Mouse (Mus musculus): Measurements from ENCODE around the gene Gm525.
"Not testable (repeated sequence)": the region's sequence is repeated elsewhere in the genome, so short reads cannot be mapped to it uniquely, and the experiment has no call there.

Gm525 gene

DNA sequence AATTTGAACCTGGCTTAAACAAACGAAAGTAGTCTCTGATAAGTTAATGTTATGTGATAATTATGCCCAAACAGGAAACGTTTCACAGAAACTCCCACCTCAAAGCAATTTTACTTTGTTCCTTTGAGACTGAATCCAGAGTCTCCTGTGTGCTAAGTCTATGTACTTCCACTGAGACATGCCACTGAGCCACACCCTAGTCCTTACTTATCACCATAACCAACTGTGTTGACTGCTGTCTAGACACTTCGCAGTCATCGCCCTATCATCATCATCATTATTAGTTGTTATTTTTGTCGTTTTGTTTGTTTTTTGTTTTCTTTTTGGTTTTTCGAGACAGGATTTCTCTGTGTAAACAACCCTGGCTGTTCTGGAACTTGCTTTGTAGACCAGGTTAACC lies 9.3 kb upstream of the Gm525 start:
- DNase-seq (ENCODE audit: low spot score) = no peak

DNA sequence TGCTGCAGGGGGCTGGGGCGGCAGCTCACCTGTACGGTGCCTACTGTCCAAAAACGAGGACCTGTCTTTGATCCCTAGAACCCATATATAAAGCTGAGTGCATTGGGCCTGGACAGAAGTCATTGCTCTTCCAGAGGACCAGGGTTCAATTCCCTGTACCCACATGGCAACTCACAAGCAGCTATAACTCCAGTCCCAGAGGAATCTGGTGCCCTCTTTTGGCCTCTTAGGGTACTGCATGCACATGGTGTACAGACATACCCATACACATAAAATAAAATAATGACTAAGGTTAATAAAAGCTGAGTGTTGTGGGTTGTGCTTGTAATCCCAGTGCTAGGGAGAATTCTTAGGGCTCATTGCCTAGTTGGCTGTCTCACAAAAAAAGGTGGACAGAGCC lies 8.3 kb upstream of the Gm525 start:
- DNase-seq (ENCODE audit: low spot score) = no peak

DNA sequence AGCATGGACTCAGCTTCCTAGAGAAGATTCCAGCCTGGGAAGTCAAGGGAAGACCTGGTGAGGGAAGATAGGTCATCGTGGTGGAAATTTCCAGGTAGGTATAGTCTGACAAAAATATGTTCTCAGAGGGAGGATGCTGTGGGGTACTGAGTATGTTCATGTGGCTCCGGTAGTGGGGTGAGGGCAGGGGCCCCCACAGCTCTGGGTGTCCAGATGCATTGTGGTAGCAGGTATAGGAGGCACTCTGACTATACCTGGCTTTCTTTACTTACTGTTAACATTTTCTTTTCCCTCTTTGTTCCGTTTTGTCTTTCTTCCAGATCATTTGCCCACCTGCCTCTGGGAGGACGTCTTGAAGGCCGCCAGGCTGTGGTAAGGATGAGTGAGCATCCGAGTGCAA lies 7.5 kb upstream of the Gm525 start:
- no peak for DNase-seq (ENCODE audit: low spot score)

DNA sequence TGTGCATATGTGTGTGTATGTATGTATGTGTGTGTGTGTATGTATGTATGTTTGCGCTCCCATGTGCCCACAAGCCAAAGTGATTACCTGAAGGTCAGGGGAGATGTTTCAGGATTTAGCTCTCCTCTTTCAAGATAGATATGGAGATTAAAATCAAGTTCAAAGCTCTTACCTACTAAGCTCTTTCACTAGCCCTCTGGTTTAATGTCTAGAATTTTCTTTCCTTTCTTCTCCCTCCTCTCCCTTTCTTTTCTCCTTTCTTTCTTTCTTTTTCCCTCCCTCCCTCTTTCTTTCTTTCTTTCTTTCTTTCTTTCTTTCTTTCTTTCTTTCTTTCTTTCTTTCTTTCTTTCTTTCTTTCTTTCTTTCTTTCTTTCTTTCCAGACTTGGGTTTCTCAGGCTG lies 6.9 kb upstream of the Gm525 start, which contains the start of gene Dgke:
TSS of gene Dgke (minus strand) at position 101 of the 400 bp plus-strand sequence.
- no peak for DNase-seq (ENCODE audit: low spot score)

DNA sequence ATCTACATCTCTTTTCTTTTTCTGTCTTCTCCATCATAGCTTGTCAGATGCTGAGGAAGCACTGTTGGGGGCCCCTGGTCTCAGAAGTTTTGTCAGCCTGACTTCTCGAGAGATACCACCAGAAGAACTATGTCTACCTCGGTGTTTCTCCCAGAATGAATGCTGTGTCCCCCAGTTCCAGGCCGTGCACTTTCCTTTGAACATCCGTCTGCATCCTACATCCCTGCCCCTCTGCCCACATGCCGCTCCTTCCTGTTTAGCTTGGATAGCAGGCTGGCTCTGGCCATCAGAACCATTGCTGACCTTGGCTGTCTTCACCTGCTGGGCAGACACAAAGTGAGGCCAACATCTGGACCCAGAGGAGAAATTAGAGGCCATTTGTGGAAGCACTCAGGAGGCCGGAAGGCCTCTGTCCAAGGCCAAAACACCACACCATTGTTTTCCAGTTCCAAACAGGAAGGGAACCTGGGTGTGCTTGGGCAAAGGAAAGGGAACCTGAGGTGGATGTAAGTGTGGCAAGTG lies 6.3 kb upstream of the Gm525 start:
- DNase-seq (ENCODE audit: low spot score) = no peak

DNA sequence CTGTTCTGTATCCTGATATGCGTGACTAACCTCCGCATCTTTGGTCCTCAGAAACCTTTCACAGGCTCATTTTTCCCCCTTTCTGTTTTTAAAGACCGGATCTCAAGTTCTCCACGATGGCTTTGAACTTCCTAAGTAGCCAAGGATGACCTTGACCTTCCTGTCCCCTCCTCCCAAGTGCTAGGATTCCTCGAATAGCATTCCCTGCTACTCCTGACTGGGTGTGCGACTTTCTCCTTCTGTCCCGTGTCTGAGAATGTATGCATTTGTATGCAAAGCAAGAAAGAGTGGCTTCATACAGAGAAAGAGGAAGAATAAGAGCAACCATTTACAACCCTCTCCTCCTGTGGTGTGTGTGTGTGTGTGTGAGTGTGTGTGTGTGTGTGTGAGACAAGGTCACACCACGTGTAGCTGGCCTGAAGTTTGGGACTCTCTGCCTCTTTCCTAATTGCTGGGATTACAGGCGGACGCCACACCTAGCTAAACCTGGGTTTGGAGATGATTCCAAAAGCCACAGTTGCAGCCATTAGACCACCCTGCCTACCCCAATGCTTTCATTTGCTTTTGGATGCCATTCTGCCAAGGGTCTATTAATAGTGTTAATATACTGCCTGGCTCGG lies 5.7 kb upstream of the Gm525 start:
- no peak for DNase-seq (ENCODE audit: low spot score)

DNA sequence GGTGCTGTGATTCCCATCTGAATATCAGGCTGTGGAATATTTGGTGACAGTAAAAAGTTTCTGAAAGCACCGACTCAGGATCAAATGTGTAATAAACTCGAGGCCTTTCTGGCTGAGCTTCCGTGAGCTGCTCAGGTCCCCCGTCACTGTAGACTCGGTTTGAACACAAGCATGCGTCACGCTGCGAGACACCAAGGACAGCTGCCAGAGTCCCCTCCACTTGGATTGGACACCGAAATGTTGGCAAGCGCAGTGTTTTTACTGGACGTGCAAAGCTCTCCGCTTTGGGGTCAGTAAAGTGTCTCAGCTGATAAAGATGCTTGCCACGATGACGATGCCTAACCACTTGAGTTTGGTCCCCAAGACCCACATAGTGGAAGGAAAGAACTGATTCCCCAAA lies 5.0 kb upstream of the Gm525 start:
- DNase-seq (ENCODE audit: low spot score) = no peak

DNA sequence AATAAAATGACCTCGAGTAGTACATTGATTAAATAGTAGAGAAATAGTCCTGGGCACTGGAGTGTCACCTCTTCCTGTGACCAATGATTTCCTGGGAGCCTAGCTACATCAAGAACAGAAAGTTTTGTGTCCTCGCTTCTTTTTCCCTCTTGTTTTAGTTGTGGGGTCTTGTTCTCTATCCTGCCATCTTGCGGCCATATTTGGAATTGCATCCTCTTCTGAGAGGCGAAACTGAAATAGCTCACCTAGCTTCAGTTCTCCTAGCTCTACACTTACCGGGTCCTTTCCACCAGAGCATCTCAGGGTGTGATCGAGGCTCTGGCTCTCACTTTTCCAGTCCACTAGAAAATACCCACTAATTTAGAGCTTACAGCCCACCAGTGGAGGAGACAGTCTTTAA lies 4.3 kb upstream of the Gm525 start:
- DNase-seq (ENCODE audit: low spot score) = peak; percentile 68

DNA sequence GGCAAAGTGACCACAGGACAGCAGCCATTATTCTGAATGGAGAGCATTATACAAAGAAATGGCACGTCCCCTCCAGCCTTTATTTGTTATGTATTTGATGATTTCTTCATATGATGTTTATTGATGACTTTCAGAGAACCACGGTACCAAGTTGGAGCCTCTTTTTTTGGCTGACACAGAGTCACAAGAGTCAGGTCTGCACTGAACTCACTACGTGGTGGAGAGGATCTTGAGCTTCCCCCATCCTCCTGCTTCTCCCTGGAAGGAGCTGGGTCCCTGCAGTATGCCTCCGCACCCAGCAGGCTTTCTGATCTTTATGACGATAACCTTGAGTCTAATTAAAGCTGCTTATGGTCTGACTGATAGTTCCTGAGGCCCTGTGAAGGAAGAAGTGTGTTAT lies 2.1 kb upstream of the Gm525 start:
- no peak for DNase-seq (ENCODE audit: low spot score)

DNA sequence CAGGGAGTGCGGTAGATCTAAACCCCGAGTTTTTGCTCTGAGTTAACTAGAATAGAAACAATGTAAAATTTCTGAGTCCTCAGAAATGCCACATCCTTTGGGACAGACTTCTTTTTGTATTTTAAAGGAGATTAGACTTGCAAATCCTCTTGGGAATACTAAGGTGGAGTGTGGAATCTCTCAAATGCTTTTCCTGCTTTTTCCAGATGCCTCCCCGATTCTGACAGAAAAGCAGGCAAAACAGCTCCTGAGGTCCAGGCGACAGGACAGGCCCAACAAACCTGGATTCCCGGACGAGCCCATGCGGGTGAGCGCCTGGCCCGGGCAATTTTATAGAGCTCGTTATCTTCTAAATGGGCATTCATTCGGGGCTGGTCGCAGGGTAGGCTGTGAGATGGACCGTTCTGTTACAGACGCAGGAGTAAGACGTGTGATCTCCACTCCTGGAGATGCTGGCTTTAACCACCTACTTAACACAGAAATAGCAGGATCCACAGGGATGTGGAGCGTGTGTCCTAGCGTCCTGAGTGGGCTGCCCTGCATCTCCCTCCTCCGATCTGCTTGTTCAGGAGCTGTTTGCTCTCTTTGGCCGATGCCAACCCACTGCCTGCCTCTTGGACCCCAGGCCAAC lies 1.3 kb downstream of the Gm525 start:
- no peak for DNase-seq (ENCODE audit: low spot score)

DNA sequence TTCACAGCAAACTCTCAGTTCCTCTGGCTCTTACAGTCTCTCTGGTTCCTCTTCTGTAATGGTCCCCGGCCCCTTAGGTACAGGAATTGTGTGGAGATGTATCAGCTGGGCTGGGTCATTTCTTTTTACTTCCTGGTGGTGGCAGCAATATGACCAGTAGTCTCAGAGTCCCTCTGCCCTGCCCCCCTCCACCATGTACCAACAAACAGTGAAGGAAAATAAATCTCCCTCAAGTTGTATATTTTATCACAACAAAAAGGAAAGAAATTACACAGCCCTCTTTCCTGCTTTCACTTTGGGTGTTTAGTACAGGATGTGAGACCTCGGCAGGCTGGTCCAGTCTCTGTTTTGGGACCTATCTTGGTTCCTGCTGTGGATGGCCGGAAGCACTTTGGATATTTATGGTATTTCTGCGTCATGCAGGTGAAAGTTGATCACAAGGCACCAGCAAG lies 2.8 kb downstream of the Gm525 start:
- no peak for DNase-seq (ENCODE audit: low spot score)

DNA sequence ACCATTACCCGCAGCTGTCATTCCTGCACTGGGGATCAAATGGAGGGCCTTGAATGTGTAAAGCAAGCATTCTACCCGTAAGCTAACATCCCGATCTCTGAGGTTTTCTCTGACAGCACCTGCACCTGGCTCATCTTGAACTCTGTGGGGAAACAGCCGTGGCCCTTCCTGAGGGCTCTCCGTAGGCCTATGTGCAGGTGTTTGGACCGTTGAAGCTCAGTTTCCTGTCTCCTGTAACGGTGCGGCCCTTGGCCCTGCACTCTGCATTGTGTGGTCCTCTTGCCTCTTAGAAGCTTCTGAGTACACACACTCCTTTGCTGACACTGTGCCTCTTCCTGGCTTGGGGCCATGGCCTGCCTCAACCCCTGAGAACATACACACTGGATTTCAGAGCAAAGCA lies 4.0 kb downstream of the Gm525 start:
- no peak for DNase-seq (ENCODE audit: low spot score)

DNA sequence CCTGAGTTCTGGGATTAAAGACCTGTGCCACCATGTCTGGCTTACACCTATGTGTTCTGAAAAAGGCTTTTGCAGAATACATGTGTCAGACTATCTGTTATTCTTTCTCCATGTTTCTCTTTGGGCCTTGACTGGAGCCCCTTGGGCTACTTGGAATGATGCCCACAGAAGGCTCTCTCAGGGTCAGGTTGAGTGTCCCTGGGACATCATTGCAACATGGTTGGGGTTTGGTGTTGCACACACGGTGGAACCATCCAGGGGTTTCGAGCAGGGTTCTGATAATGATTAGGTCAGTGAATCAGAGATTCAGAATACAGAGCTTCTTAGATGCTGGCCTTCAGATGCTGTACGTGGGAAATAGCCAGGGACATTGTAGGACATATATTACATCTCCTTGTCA lies 4.7 kb downstream of the Gm525 start:
- DNase-seq (ENCODE audit: low spot score) = no peak

DNA sequence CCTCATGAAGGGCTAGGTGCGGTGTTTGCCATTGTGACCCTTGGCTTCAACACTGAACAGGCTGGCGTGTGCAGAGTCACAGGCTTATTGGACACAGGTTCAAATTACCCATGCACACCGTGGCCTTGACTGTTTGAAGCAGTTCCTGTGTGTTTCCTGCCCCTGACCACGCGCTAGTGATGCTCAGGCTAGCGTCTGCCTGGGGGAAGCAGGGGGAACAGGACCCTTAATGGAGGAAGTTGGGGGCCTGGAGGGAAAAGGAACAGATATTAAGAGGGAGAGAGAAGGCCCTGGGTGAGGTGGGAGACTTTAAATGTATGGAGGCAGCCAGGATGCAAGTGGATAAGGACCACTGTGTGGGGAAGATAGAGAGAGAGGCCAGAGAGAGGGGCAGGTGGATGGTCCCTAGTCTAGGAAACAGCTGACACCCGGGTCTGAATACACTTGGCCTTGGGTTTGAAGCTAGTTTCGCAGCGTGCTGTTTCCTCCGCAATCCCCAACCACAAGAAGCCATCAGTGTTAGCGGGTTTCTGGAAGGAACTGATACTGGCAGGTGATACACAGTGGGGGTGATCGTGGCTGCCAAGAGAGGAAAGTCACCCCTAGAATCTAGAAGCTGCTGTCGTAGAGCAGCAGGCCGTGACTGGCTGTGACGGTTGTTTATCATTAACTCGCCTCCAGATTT lies 5.5 kb downstream of the Gm525 start:
- DNase-seq (ENCODE audit: low spot score) = no peak

DNA sequence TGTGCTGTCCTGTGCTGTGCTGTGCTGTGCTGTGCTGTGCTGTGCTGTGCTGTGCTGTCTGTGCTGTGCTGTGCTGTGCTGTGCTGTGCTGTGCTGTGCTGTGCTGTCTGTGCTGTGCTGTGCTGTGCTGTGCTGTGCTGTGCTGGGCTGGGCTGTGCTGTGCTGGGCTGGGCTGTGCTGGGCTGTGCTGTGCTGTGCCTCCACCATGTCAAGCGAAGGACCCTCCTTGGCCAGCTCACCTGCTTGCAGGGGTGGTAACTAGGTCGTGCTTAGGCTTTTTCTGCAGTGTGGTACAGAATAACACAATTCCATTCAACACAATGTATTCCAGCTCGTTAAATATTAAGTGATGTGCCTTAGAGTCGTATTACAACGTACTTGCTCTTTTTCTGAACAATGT lies 8.3 kb downstream of the Gm525 start:
- DNase-seq (ENCODE audit: low spot score) = not testable (repeated sequence)

DNA sequence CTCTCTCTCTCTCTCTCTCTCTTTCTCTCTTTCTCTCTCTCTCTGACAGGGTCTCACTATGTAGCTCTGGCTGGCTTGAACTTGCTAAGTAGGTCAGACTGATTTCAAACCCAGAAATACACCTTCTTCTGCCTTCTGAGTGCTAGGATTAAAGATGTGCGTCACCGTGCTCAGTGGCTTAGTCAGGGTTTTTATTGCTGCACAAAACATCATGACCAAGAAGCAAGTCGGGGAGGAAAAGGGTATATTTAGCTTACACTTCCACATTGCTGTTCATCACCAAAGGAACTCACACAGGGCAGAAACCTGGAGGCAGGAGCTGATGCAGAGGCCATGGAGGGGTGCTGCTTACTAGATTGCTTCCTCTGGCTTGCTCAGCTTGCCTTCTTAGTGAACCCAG lies 9.1 kb downstream of the Gm525 start:
- DNase-seq (ENCODE audit: low spot score) = not testable (repeated sequence)

DNA sequence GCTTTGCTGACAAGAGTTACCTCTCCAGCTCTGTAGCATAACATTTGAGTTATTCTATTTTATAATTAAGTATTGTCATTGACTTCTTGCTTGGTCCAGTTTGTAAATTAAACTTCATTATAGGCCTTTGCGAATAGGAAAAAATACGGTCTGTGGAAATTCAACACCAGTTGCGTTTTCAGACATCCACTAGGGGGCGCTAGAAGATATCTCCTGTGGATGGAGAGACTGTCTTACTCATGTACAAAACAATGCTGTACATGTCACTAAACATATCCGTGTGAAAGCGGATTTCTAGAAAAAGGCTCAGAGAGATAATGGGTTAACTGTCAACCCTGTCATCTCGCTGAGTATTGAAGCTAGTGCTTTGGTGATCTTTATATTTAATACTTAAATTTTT lies 11.0 kb downstream of the Gm525 start:
- peak; percentile 41 for DNase-seq (ENCODE audit: low spot score)

DNA sequence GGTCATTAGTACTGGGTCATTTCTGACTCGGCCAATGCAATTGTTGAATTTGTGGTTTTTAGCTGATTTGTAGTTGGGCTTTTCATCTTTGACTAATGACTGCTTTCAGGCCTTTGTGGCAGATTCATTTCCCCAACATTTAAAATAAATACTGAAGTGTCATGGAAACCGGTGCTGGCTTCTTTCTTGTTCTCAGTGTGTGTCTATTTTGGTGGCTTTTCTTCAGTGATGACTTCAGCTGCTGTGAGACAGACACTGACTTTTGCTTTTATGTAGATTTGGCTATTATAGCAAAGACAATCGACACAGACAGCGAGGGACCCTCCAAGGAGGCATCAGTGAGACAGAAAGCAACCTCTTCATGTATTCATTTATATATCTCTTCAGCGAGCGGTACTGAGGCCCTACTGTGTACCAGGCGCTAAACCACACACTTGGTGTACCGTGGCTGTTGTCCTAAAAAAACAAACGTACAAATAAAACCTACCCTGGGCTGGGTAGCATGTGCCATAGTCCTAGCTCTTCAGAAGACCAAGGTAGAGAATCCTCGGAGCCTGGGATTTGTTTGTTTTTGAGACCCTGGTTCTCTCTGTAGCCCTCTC lies 12.7 kb downstream of the Gm525 start:
- DNase-seq (ENCODE audit: low spot score) = no peak

DNA sequence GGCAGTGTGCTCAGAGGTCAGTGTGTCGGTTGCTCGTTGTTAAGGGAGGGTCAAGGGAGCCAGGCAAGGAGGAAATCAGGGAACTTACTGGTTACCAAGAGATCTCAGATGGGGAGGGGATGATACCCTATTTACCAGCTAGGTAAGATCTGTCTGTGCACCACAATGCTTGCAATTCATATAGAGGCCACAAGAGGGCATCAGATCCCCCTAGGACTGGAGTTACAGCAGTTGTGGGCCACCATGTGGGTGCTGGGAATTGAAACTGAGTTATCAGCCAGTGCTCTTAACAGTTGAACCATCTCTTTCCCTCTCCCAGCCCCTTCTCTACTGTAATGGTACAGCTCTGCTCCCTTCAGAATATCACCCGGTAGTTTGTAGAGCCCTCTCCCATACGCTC lies 15.1 kb downstream of the Gm525 start:
- no peak for DNase-seq (ENCODE audit: low spot score)

DNA sequence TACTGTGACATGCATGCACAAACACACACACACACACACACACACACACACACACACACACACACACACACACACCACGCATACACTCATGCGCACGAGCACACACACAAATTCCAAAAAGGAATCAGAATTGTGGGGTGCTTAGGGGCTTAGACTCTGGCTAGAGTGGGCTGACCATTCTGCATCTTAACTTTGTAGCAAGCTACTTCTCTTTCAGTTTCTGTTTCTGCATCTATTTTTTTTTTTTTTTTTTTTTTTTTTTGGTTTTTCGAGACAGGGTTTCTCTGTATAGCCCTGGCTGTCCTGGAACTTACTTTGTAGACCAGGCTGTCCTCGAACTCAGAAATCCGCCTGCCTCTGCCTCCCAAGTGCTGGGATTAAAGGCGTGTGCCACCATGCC lies 16.7 kb downstream of the Gm525 start:
- DNase-seq (ENCODE audit: low spot score) = not testable (repeated sequence)

DNA sequence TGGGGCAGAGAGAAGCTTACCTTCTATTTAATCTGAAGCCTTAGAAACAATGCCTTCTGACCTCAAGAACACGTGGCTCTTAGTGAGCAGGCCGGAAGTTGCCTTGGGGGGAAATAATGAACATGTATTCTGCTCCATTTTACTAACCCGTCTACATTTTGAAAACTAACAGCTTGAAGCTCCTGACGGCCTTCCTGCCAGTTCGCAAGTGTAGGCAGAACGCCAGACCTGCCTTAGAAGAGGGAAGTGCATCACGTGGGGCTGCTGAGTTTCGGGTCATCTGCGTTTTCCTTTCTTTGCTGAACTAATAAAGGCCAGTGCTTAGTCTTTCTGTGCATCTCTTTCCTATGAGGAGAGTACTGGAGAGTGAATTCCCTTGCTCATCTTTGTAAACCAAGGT lies 19.1 kb downstream of the Gm525 start:
- peak; percentile 57 for DNase-seq (ENCODE audit: low spot score)

DNA sequence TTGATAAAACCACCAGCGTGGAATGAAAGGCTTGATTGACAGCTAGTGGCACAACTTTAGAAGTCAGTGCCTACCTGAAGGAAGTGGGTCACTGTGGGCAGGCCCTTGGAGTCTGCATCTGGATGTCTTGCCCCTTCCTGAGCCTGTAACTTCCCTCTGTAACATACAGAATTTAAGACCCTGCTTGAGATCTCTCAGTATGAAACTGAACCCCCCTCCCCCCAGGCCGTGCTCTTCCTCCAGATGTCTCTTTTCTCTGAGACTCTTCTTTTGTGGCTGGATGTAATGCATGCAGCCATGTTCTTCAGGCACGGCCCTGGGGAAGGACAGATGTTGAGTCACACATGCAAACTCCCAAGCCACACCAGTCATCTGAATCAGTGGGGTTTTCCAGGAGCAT lies 21.7 kb downstream of the Gm525 start:
- DNase-seq (ENCODE audit: low spot score) = no peak

DNA sequence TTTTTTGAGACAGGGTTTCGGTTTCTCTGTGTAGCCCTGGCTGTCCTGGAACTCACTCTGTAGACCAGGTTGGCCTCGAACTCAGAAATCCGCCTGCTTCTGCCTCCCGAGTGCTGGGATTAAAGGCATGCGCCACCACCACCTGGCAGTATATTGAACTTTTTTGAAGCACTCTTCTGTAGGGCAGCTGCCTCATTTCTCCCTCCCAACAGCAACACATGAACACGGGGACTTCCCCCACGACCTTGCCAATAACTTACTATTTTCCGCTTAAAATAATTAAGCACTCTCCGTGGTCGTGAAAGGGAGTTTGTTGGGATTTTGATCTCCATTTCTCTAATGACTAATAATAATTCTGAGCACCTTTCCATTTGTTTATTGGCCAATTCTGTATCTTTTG lies 23.7 kb downstream of the Gm525 start:
- not testable (repeated sequence) for DNase-seq (ENCODE audit: low spot score)

All from layer of hippocampus, adult 11-12 months (tissue).